Mouse (Mus musculus): ENCODE measurements around the gene Atp8b4.

DNA sequence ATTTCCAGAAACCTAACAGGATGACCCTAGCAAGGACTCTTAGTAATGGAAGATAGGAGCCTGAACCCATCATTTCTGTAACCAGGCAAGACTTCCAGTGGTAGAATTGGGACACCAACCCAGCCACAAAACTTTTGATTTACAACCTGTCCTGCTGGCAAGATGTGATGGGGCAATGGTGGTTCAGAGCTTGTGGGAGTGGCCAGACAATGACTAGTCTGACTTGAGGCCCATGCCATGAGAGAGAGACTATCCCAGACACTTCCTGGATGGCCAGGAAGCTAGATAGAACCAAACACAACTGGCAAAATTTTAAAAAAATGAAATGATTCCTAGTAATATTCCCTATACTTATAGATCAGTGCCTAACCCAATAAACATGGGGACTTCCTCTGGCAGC lies 87.7 kb downstream of the Atp8b4 start:
- TF ChIP-seq POLR2A (IDR thresholded peaks at IDR 0.05; ENCODE audit: extremely low read depth, insufficient read depth, low read length) (no peak), CTCF (IDR thresholded peaks at IDR 0.05; ENCODE audit: extremely low read depth, insufficient read depth, low read length) (no peak)
